Mouse (Mus musculus) stomach, embryonic 15.5 days (tissue): Measurements from ENCODE around the gene Aipl1. TPM values are rescaled to one million over a fixed set of nuclear protein-coding genes. Genes with fewer than 3 reads are reported as not detected.

Source experiments
- ATAC-seq: fragments of 200-750 bp; cut with Nextera tagmentation; 2 replicates; pipeline ENCODE4 v1.8.0; 2017; ENCODE audit warnings: low read depth, moderate number of reproducible peaks, moderate TSS enrichment; ENCODE audit not compliant: insufficient read depth, low FRiP score
- H3K27ac ChIP-seq: fragments of 300-500 bp; sonication (generic); 2 replicates; pipeline ENCODE4 v1.5.1; 2015; ENCODE audit warnings: mild to moderate bottlenecking, inconsistent platforms
- H3K27me3 ChIP-seq: fragments of 300-500 bp; sonication (generic); replicated peaks from 2 replicates; pipeline ENCODE4 v1.6.1; 2015; ENCODE audit warnings: inconsistent platforms
- H3K36me3 ChIP-seq: fragments of 300-500 bp; sonication (generic); 2 replicates; pipeline ENCODE4 v1.6.1; 2015; ENCODE audit warnings: inconsistent platforms
- H3K4me1 ChIP-seq: fragments of 300-500 bp; sonication (generic); 2 replicates; pipeline ENCODE4 v1.6.1; 2015; ENCODE audit warnings: inconsistent platforms
- H3K4me2 ChIP-seq: fragments of 300-500 bp; sonication (generic); 2 replicates; pipeline ENCODE4 v1.6.1; 2015; ENCODE audit warnings: mild to moderate bottlenecking, inconsistent platforms
- H3K4me3 ChIP-seq: fragments of 300-500 bp; sonication (generic); replicated peaks from 2 replicates; pipeline ENCODE4 v1.5.1; 2015; ENCODE audit warnings: inconsistent platforms
- H3K9ac ChIP-seq: fragments of 300-500 bp; sonication (generic); 2 replicates; pipeline ENCODE4 v1.6.1; 2015; ENCODE audit warnings: inconsistent platforms
- H3K9me3 ChIP-seq: fragments of 300-500 bp; sonication (generic); 2 replicates; pipeline ENCODE4 v1.6.1; 2016; ENCODE audit warnings: inconsistent platforms
- WGBS: fragments of 180-500 bp; shearing (Covaris S2); methylation state at CpG from one replicate; pipeline ENCODE4 v1.1.7; 2015; 5-methylcytosine and 5-hydroxymethylcytosine counted together
- polyA plus RNA-seq: library from polyadenylated mRNA; unstranded; fragments of >200 nt; fragmentation: Nextera tagmentation; extraction: Ambion mirVana; gene quantifications from 2 replicates; pipeline ENCODE4 v1.2.1, GENCODE M21; 2015

Aipl1 gene
- polyA plus RNA-seq, 1 experiment from 2014 or later, result 0.27 TPM

DNA sequence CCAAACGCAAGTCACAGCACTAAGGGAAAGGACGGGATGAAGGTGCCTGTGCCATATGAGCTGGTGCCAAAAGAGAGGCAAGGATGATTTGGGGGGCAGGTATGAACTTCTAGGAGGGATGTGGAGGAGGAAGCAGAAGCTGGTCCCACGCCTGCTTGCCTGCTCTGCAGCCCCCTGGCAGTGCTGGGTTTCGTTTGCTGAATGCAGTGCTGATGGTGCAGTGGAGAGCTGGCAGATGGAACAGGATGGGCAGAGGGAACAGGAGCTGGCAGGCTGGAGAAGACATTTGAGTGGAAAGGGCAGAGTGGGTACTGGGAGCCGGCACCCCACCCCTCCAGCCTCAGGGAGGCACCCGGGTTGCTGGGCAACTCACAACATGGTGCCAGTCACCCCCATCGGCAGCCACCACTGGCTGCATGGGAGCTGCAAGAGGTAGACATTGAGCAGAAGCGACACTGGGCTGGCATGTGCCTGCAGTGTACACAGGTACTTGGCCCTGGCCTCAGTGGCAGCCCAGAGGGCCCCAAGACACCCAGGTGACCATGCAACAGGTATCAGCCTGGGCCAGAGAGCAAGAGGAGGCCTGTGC, 12.0 kb upstream of the Aipl1 start:
- Histone ChIP-seq H3K36me3 (peaks cover 13% of the 10 kb centered on the region; the same call in 1 of the 2 replicates), H3K27me3 (peaks cover 11% of the 10 kb centered on the region; the same call in 1 of the 2 replicates), H3K9ac (no peak overlapping the region), H3K27ac (no peak overlapping the region), H3K4me3 (no peak overlapping the region), H3K9me3 (no peaks in the 10 kb centered on the region), H3K4me1 (0 out of 2 replicates have a peak, but pooled peaks cover 14% of the 10 kb centered on the region), H3K4me2 (no peak overlapping the region)
- ATAC-seq, result no peak
- 76% methylated on average over 8 of the region's 8 CpGs for WGBS

DNA sequence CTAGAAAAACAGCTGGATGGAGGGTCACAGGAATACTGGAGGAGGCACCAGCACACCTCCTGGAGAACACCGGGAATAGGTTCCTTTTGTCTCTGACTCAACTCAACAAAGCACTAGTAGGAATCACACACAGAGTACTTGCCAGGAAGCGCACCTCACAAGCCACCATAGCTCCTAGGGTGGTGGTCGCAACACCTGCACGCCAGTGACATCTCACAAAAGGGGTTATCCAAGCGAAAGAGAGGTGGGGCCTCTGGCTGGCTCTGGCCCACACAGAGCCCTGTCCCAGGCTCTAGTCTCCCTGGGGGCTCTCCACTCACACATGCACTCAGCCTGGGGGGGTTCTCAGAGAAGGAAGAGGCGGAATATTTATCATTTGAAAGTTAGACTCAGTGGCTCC, 11.4 kb upstream of the Aipl1 start:
- Histone ChIP-seq H3K27ac (no peak overlapping the region), H3K4me2 (no peak overlapping the region), H3K4me1 (peaks cover 19% of the 10 kb centered on the region), H3K36me3 (peaks cover 13% of the 10 kb centered on the region; the same call in 1 of the 2 replicates), H3K27me3 (peaks cover 11% of the 10 kb centered on the region; the same call in 1 of the 2 replicates), H3K9ac (no peak overlapping the region), H3K4me3 (no peak overlapping the region), H3K9me3 (no peaks in the 10 kb centered on the region)
- WGBS, result 63% methylated on average over 6 of the region's 6 CpGs
- no peak for ATAC-seq

GRCm38 (mm10) chr11:72044231-72044630, 6.9 kb upstream of the Aipl1 start:
- Histone ChIP-seq H3K27me3 (no peaks in the 10 kb centered on the region), H3K27ac (no peak overlapping the region), H3K4me3 (no peak overlapping the region), H3K36me3 (peaks cover 13% of the 10 kb centered on the region; the same call in 1 of the 2 replicates), H3K9me3 (no peaks in the 10 kb centered on the region), H3K9ac (no peak overlapping the region), H3K4me1 (peaks cover 23% of the 10 kb centered on the region), H3K4me2 (peak overlapping the region; percentile 85; the same call in 1 of the 2 replicates)
- WGBS, result 78% methylated on average over 3 of the region's 3 CpGs
- ATAC-seq, result no peak

- peaks cover 13% of the 10 kb centered on the region; the same call in 1 of the 2 replicates for H3K36me3 ChIP-seq
- peak; percentile 15; the same call in 1 of the 2 replicates for ATAC-seq
- H3K4me2 ChIP-seq, result peak overlapping the region; percentile 85
- peak overlapping the region; percentile 33; the same call in 1 of the 2 replicates for H3K9ac ChIP-seq
- H3K27ac ChIP-seq, result no peak overlapping the region
- peak overlapping the region; percentile 73 for H3K4me3 ChIP-seq
- H3K4me1 ChIP-seq, result peaks cover 23% of the 10 kb centered on the region
- no peaks in the 10 kb centered on the region for H3K27me3 ChIP-seq
- H3K9me3 ChIP-seq, result no peaks in the 10 kb centered on the region
- WGBS, result under 1% methylated on average over 14 of the region's 14 CpGs
Measured at GRCm38 (mm10) chr11:72042631-72043030, 5.3 kb upstream of the Aipl1 start.

DNA sequence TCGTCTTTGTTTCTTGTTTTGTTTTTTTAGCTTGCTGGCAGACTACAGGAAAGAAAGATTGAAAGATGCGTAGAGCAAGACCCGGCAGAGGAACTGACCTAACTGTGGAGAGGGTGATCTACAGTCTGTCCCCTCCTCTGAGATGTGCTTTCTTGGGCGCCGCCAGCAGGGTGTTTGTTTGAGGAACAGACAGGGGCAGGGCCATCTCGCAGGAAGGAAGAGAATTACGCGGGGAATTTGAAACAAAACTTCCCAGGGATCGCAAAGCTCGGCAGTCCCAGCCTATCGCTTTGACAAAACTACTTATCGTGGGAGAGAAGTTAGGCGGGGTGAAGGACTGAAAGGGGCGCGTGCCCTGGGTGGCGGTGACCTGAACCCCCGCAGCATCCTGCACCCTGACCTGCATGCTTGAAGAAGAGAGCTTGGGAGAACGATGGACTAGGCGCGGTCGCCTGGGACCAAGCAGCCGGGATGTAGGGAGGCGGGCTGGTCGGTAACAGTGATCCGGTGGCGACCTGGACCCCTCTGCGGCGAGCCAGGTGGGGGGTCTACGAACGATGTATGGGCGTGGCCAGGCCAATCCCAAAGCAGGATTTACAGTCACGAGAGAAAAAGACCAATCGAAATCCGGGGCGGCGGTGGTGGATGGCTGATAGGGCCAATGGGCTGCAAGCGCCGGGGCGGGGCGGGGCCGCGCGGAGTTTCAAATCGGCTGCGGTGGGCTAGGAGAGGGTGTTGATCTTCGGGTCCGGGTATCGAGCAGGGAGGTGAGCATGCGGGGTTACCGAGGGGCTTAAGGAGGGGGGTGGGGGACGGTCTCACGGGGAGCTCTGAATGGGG, 4.7 kb upstream of the Aipl1 start, which contains the start of gene Pimreg:
Pimreg (plus strand) TSS at position 265 of the 840 bp plus-strand sequence.
- Histone ChIP-seq H3K9ac (peak within 1 kb of the TSS; percentile 33; the same call in 1 of the 2 replicates), H3K4me3 (peak within 1 kb of the TSS; percentile 73), H3K36me3 (peaks cover 10% of the 10 kb centered on the region; the same call in 1 of the 2 replicates), H3K4me2 (peak within 1 kb of the TSS; percentile 85), H3K9me3 (no peaks in the 10 kb centered on the region), H3K27me3 (no peaks in the 10 kb centered on the region), H3K4me1 (peaks cover 23% of the 10 kb centered on the region), H3K27ac (peak within 1 kb of the TSS; percentile 55)
- WGBS, result under 1% methylated on average over 52 of the region's 52 CpGs
- ATAC-seq, result peak; percentile 90

- no peak overlapping the region for H3K9ac ChIP-seq
- H3K9me3 ChIP-seq, result no peaks in the 10 kb centered on the region
- H3K4me3 ChIP-seq, result peak overlapping the region; percentile 73
- H3K27me3 ChIP-seq, result no peaks in the 10 kb centered on the region
- no peak for ATAC-seq
- peaks cover 23% of the 10 kb centered on the region for H3K4me1 ChIP-seq
- H3K27ac ChIP-seq, result no peak overlapping the region
- peak overlapping the region; percentile 85 for H3K4me2 ChIP-seq
- WGBS, result 18% methylated on average over 6 of the region's 6 CpGs
- peaks cover 4% of the 10 kb centered on the region; the same call in 1 of the 2 replicates for H3K36me3 ChIP-seq
Measured at GRCm38 (mm10) chr11:72041290-72041767, 4.0 kb upstream of the Aipl1 start.

DNA sequence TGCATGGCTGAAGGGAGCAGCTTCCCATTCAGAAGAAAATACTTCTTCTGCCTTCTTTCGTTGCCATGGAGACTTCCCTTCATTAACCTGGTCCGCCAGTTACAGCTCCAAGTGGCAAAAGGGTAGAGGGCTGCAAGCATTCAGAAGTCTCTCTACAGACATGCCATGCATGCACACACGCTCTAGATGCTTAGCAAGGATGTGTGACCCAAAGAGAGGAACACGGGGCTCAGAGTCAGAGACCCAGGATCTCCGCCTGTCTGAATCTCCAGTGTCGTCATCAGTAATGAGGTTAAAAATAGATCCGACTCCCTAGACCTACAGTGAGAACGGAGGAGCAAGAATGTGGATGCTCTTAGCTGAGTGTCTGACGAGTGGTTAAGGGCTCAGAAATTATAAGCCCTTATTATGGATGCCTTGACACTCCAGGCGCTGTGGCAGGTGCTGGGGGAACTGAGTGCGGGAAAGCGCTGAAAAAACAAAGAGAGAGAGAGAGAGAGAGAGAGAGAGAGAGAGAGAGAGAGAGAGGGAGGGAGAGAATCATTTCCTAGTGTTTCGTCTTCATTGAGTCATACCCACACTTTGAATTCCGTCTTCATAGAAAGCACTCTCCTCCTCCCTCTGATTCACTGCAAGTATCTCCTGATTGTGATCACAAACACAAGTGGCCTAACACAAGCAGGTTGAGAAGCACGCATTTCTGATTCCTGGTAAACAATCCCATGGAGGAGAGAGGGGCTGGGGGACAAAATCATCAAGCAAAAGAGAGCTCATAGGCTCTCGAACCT, 2.5 kb upstream of the Aipl1 start:
- Histone ChIP-seq H3K4me3 (no peak overlapping the region), H3K9ac (no peak overlapping the region), H3K9me3 (no peaks in the 10 kb centered on the region), H3K36me3 (no peaks in the 10 kb centered on the region), H3K4me2 (no peak overlapping the region), H3K27me3 (no peaks in the 10 kb centered on the region), H3K27ac (no peak overlapping the region), H3K4me1 (peaks cover 23% of the 10 kb centered on the region)
- no peak for ATAC-seq
- WGBS, result 37% methylated on average over 16 of the region's 16 CpGs

- 3% methylated on average over 4 of the region's 4 CpGs for WGBS
- Histone ChIP-seq H3K27me3 (no peaks in the 10 kb centered on the region), H3K4me2 (no peak overlapping the region), H3K9me3 (no peaks in the 10 kb centered on the region), H3K36me3 (no peaks in the 10 kb centered on the region), H3K4me1 (peaks cover 11% of the 10 kb centered on the region; the same call in 1 of the 2 replicates), H3K9ac (no peak overlapping the region), H3K4me3 (no peak overlapping the region), H3K27ac (no peak overlapping the region)
- no peak for ATAC-seq
Measured at GRCm38 (mm10) chr11:72037996-72038395, 687 bp upstream of the Aipl1 start.

DNA sequence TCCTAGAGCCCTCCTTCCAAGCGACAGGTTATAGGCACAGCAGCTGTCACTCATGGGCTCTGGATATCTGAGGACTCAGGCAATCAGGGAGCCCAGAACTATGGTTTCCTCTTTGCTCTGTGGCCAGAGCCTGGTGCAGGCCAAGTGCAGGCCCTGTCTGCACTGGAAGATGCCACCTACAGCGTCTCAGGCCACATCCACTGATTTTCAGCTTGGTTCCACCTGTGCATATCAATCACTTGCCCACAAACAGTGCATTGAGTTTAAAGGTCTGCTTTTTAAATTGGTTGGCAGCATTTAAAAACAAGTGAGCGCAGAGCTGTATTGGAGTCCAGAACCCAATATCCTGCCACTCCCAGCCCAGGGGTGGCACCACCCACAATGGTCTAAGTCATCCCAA, 4.7 kb downstream of the Aipl1 start:
- 85% methylated on average over 3 of the region's 3 CpGs for WGBS
- H3K36me3 ChIP-seq, result no peaks in the 10 kb centered on the region
- H3K4me2 ChIP-seq, result no peak overlapping the region
- no peaks in the 10 kb centered on the region for H3K27me3 ChIP-seq
- no peak for ATAC-seq
- H3K27ac ChIP-seq, result no peak overlapping the region
- no peaks in the 10 kb centered on the region for H3K9me3 ChIP-seq
- no peaks in the 10 kb centered on the region for H3K4me1 ChIP-seq
- no peak overlapping the region for H3K9ac ChIP-seq
- no peak overlapping the region for H3K4me3 ChIP-seq

GRCm38 (mm10) chr11:72032091-72032490, 5.2 kb downstream of the Aipl1 start:
- Histone ChIP-seq H3K4me1 (no peaks in the 10 kb centered on the region), H3K27ac (no peak overlapping the region), H3K9ac (no peak overlapping the region), H3K4me3 (no peak overlapping the region), H3K36me3 (no peaks in the 10 kb centered on the region), H3K9me3 (no peaks in the 10 kb centered on the region), H3K27me3 (no peaks in the 10 kb centered on the region), H3K4me2 (no peak overlapping the region)
- 82% methylated on average over 4 of the region's 4 CpGs for WGBS
- ATAC-seq, result no peak

DNA sequence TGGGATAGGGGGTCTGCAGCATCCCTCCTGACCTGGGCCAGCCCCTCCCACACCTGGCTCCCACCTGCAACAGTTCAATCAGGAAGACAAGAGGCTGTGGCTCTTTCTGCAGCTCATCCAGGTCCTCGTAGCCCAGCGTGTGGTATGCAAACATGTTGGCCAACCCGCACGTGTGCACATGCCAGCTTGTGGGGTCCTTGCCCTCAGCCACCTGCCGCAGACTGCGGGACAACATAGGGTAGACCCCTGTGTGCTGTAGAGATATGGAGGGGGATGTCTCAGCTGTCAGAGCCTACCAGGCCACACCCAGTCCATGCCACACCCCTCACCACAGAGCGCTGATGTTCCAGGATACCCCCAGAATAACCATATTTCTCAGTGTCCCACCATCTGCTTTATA, 6.0 kb downstream of the Aipl1 start:
- Histone ChIP-seq H3K27me3 (no peaks in the 10 kb centered on the region), H3K4me2 (no peak overlapping the region), H3K36me3 (no peaks in the 10 kb centered on the region), H3K27ac (no peak overlapping the region), H3K9ac (no peak overlapping the region), H3K4me3 (no peak overlapping the region), H3K9me3 (no peaks in the 10 kb centered on the region), H3K4me1 (no peaks in the 10 kb centered on the region)
- no peak for ATAC-seq
- 83% methylated on average over 7 of the region's 7 CpGs for WGBS
